Mouse (Mus musculus): ENCODE results near the gene Tapbp. TPM values are rescaled to one million over a fixed set of nuclear protein-coding genes. Genes with fewer than 3 reads are reported as not detected.

Gene Tapbp
- polyA plus RNA-seq, 1 experiment, result 203 TPM

DNA sequence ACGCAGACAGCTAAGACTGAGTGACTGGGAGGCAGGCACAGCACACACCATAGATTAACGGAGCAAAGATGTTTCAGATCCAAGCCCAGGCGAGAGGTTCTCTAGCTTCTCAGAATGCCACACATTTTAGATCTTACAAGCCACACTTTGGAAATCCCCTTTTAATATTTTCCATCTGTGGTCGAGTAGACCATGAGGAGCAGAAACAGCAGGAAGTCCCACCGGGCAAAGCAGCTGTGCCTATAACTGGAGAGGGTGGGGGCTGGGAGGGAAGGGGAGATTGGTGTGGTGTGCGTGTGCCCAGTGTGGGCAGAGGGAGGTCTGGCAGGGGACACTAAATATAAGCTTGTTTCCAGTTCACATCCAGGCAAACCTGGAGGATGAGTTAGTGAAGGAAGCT lies 41.8 kb downstream of the Tapbp start:
- WGBS, result 82% methylated on average over 6 of the region's 6 CpGs
- no peak for DNase-seq (ENCODE audit: low read depth, low spot score)

DNA sequence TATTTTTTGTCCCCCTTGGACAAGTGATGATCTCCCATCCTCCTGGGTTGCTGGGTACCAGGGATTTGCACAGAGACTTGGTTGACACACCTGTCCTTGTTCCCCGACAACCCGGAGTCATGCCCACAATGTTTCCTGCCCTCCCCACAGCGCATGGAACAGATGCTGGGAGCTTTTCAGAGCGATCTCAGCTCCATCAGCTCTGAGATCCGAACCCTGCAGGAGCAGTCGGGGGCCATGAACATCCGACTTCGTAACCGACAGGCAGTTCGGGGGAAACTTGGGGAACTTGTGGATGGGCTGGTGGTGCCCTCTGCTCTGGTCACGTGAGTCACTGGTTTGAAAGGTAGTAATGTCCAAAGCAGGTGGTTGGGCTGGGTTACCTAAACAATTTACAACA lies 42.8 kb downstream of the Tapbp start:
- 97% methylated on average over 11 of the region's 11 CpGs for WGBS
- no peak for DNase-seq (ENCODE audit: low read depth, low spot score)

DNA sequence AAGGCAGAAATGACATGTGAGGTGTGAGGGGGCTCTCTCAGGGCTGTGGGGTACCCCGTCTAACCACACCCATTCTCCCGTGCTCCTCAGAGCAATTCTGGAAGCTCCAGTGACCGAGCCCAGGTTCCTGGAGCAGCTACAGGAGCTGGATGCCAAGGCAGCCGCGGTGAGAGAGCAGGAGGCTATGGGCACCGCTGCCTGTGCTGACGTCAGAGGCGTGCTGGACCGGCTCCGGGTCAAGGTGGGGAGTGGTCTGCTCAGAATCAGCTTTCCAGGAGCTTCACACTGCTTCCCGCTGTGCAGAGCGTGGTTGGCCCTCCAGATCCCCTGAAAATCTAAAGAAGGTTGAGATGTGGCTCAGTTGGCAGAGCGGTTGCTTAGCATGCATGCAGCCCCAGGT lies 43.4 kb downstream of the Tapbp start:
- DNase-seq (ENCODE audit: low read depth, low spot score), result no peak
- WGBS, result 94% methylated on average over 13 of the region's 13 CpGs

DNA sequence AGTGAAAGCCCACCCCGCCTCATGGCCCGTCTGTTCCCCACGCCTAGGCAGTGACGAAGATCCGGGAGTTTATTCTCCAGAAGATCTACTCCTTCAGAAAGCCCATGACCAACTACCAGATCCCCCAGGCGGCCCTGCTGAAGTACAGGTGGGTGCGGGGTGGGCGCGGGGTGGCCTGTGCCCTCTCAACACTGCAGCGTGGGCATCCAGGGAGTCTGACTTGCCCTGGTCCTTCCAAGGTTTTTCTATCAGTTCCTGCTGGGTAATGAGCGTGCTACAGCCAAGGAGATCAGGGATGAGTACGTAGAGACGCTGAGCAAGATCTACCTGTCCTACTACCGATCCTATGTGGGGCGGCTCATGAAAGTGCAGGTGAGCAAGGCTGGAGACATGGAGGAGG lies 44.2 kb downstream of the Tapbp start:
- 91% methylated on average over 15 of the region's 15 CpGs for WGBS
- no peak for DNase-seq (ENCODE audit: low read depth, low spot score)

DNA sequence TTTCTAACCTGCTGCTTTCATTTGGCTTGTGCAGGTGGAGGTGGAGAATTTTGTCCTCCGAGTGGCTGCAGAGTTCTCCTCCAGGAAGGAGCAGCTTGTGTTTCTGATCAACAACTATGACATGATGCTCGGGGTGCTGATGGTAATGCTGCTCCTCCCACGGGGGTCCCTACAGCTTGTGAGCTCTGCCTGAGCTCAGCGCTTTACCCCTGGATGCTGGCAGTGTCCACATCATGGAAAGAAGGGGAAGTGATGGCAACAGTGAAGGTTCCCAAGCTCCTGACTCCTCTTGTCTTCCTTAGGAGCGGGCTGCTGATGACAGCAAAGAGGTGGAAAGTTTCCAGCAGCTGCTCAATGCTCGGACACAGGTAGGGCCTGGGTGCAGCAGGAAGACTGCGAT lies 47.2 kb downstream of the Tapbp start:
- WGBS, result 93% methylated on average over 7 of the region's 7 CpGs
- DNase-seq (ENCODE audit: low read depth, low spot score), result no peak

DNA sequence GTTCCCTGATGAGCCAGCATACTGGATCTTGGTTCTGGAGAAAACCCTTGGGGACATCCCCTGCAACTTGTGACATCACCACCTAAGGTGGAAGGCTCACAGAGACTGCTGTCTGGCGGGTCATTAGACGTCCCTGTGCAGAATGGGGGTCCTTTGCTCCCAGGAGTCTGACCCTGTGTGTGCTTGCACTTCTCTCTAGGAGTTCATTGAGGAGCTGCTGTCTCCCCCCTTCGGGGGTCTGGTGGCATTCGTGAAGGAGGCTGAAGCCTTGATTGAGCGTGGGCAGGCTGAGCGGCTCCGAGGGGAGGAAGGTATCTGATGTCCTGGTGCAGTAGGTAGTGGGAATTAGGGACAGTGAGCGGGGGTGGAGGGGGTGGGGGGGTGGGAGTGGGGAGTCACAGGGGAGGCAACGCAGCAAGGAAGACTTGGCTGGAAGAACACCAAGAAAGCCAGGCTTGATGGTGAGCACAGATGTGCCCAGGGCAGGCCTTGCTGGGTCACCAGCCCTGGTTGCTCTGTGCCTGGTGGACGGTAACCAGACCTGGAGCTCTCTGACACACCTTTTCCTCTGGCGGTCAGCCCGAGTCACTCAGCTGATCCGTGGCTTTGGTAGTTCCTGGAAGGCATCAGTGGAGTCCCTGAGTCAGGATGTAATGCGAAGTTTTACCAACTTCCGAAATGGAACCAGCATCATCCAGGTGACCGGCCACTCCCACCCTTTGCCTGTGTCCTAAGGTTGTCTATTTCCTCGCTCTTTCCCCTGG lies 49.6 kb downstream of the Tapbp start:
- no peak for DNase-seq (ENCODE audit: low read depth, low spot score)
- WGBS, result 89% methylated on average over 17 of the region's 17 CpGs

DNA sequence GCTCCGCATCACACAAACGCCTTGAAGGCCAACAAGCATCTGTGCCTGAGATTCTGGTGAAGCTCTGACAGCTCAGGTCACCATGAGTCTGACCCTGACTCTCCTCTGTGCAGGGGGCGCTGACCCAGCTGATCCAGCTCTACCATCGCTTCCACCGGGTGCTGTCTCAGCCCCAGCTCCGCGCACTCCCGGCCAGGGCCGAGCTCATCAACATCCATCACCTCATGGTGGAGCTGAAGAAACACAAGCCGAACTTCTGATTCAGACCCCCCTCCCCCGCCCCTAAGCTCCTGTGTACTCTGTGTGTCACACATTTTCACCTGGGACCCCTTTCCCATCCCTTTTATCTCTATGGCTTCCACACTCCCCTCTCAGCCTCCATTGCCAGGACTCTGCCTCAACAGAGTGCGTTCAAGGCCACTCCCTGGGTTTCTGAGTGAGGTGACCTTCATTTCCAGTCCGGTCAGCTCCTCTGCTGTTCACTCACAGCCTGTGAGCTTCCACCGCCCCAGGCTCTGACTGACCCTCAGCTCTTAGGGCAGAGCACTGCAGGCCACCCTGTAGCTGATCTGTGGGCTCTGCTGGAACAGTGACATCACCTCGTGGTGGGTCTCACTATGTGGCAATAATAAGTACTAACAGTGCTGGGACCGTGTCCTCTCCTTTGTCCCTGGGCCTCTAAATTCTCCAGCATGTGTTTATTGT lies 50.3 kb downstream of the Tapbp start:
- 86% methylated on average over 16 of the region's 16 CpGs for WGBS
- DNase-seq (ENCODE audit: low read depth, low spot score), result no peak

DNA sequence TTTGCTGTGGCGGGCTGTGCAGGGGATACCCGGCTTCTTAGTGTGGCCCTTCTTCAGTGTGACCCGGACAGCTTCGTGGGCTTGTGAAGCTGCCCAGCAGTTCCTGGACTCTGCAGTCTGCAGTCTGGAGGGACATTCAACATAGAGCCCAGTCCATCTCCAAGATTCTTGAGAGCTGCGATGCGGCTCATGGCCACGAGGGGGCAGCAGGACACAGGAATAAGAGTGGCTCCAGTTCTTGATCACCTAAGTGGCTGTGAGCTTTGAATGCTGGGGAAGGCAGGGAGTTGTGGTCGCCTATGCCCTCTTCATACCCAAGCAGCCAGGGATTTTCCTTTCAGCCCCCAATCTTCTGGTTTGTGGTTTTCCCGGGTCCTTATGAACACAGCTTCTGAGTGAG lies 52.8 kb downstream of the Tapbp start:
- peak; percentile 89 for DNase-seq (ENCODE audit: low read depth, low spot score)
- WGBS, result 2% methylated on average over 9 of the region's 9 CpGs

DNA sequence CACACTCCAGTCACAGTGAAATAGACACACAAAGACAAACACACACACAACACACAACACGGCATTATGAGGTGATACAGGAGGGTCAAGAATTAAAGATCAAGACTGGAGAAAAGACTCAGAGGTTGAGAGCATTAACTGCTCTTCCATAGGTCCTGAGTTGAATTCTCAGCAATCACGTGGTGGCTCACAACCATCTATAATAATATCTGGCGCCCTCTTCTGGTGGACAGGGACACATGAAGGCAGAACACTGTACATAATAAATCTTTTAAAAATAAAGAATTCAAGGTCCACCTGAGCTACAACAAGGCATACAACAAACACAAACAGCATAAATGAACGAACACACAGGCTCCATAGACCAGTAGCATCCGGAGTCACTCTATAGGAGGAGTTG lies 53.2 kb downstream of the Tapbp start:
- 23% methylated on average over 5 of the region's 5 CpGs for WGBS
- DNase-seq (ENCODE audit: low read depth, low spot score), result no peak

DNA sequence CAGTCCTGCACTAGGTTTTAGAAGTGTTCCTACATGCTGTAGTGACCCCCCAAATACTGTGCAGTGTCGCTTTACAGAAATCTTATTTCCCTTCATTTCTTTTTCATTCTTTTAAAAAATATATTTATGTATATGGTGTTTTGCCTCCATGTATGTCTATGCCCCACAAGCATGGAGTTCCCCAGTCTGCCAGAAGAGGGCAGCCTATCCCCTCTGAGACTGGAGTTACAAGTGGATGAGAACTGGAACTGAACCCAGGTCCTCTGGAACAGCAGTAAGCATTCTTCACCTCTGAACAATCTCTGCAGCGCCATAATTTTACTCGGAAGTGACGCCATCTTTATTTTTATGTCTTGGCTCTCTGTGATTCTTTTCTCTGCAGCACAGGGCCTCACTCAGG lies 53.7 kb downstream of the Tapbp start:
- 69% methylated on average over 4 of the region's 4 CpGs for WGBS

DNA sequence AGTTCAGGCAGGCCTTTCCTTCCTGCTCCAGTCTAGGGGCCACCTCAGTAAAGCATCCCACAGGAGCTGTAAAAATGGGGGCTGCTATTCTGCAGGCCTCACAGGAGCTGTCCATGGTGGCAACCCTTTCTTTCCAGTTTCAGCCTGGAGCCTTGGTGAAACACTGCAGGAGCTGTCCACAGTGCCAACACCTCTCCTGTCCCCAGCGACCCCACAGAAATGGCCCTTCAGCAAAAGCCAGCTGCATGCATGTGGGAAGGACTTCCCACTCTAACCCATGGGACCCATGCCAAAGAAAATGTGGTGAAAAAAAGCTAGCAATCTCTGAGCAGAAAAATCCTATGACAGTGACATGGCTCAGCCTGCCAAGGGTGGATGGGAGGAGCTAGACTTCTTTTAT lies 57.0 kb downstream of the Tapbp start:
- DNase-seq (ENCODE audit: low read depth, low spot score), result no peak
- WGBS, result 11% methylated on average over 1 of the region's 1 CpGs

More for the DNA sequence above, 53.7 kb downstream of the Tapbp start:
- DNase-seq (ENCODE audit: low read depth, low spot score), result no peak

DNA sequence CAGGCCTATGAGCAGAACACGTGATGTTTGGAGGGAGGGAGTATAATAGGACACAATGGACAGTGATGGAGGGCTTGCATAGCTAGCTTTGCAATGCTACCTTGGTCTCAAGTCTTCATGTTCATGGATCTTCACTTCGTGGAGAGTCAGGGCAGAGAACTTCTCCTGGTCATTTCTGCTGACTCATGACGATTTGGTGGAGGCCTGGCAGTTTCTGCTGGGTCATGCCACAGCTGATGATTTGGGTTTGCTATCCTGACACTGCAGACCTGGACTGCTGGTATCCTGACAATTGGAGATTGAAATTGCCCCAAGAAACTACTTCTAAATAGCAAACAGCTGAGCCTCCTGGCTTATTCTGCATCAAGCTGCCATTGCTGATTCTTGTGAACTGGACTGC lies 57.9 kb downstream of the Tapbp start:
- 69% methylated on average over 3 of the region's 3 CpGs for WGBS

DNA sequence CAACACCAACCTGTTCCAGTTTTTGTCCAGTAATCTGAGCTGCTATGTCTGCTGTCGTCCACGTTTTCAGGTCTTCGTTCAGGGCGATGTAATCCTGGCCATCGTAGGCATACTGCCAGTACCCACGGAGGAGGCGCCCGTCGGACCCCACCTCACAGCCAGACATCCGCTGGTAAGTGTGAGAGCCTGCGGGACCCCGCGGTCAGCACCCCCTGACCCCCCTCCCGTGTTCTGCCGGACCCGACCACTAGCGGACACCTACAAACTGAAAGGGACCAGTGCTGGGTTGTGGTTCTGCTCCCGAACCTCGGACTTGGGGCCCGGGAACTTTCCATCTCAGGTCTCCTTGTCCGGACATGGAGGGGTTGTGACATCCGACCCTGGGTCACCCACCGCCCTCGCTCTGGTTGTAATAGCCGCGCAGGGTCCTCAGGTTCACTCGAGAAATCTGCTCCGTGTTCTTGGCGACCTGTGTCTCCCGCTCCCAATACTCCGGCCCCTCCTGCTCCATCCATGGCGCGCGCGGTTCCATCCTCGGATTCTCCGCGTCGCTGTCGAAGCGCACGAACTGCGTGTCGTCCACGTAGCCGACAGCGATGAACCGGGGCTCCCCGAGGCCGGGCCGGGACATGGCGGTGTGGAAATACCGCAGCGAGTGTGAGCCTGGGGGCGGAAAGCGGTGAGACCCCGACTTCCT lies 62.3 kb downstream of the Tapbp start:
- WGBS, result 4% methylated on average over 57 of the region's 57 CpGs
- DNase-seq (ENCODE audit: low read depth, low spot score), result no peak

More for the DNA sequence above, 57.9 kb downstream of the Tapbp start:
- DNase-seq (ENCODE audit: low read depth, low spot score), result no peak

DNA sequence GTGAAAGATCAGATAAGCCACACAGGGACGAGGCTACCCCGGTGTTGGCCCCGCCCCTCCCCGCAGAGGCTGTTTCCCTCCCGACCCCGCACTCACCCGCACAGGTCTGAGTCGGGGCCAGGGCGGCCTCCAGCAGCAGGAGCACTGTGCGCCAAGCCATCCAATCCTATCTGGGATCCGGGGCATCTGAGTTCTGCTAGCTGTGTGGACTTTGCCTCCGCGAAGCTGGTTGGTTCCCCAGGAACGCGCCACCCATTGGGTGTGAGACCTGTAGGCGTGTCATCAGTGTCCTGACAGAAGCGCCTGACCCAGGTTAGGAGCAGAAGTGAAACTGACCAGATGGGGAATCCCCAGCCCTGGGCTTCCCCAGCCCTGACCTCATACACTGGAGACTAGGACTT lies 62.9 kb downstream of the Tapbp start:
- WGBS, result under 1% methylated on average over 17 of the region's 17 CpGs
- peak; percentile 93 for DNase-seq (ENCODE audit: low read depth, low spot score)

Other genes starting within 250 kb of the Tapbp start
- gene Hnrnpm, start 229.0 kb upstream of the Tapbp start, polyA plus RNA-seq (2012; rRNA removed), result 49.2 and 52.1 TPM in 2 replicates
- 53.8 and 55.5 TPM in 2 replicates for gene March2, start 197.2 kb upstream of the Tapbp start, polyA plus RNA-seq (2012; rRNA removed)
- 268 and 292 TPM in 2 replicates for gene Rab11b, start 155.4 kb upstream of the Tapbp start, polyA plus RNA-seq (2012; rRNA removed)
- 21.9 and 75.2 TPM in 2 replicates for gene Angptl4, start 134.1 kb upstream of the Tapbp start, polyA plus RNA-seq (2012; rRNA removed)
- 19.7 and 22.0 TPM in 2 replicates for gene Kank3, start 105.4 kb upstream of the Tapbp start, polyA plus RNA-seq (2012; rRNA removed)
- gene Rps28, start 91.3 kb upstream of the Tapbp start, polyA plus RNA-seq (2012; rRNA removed), result 844 and 888 TPM in 2 replicates
- gene Ndufa7, start 91.3 kb upstream of the Tapbp start, polyA plus RNA-seq (2012; rRNA removed), result 365 and 370 TPM in 2 replicates
- gene Cd320, start 72.8 kb upstream of the Tapbp start, polyA plus RNA-seq (2012; rRNA removed), result 22.0 and 27.3 TPM in 2 replicates
- not detected in 2 replicates for gene Gm7029, start 42.1 kb upstream of the Tapbp start, polyA plus RNA-seq (2012; rRNA removed)
- 17.1 and 17.6 TPM in 2 replicates for gene Kifc1, start 25.2 kb upstream of the Tapbp start, polyA plus RNA-seq (2012; rRNA removed)
- gene Platr17, start 10.8 kb upstream of the Tapbp start, polyA plus RNA-seq (2012; rRNA removed), result 0.67 TPM in 1 of 2 replicates, not detected in the other
- 34.1 and 41.0 TPM in 2 replicates for gene Daxx, start 6.5 kb upstream of the Tapbp start, polyA plus RNA-seq (2012; rRNA removed)
- gene Zbtb22, start within 50 bp of the Tapbp start, polyA plus RNA-seq (2012; rRNA removed), result 37.1 and 49.3 TPM in 2 replicates
- gene Rgl2, start 13.6 kb downstream of the Tapbp start, polyA plus RNA-seq (2012; rRNA removed), result 46.1 and 63.1 TPM in 2 replicates
- 28.6 and 35.4 TPM in 2 replicates for gene Pfdn6, start 24.4 kb downstream of the Tapbp start, polyA plus RNA-seq (2012; rRNA removed)
- gene Wdr46, start 24.8 kb downstream of the Tapbp start, polyA plus RNA-seq (2012; rRNA removed), result 19.1 and 23.6 TPM in 2 replicates
- gene B3galt4, start 35.6 kb downstream of the Tapbp start, polyA plus RNA-seq (2012; rRNA removed), result 15.6 and 19.8 TPM in 2 replicates
- gene Vps52, start 39.9 kb downstream of the Tapbp start, polyA plus RNA-seq (2012; rRNA removed), result 44.6 and 59.1 TPM in 2 replicates
- 617 and 700 TPM in 2 replicates for gene Rps18, start 40.1 kb downstream of the Tapbp start, polyA plus RNA-seq (2012; rRNA removed)
- gene H2-K1, start 84.4 kb downstream of the Tapbp start, polyA plus RNA-seq (2012; rRNA removed), result 5,020 and 5,402 TPM in 2 replicates
- gene Ring1, start 108.8 kb downstream of the Tapbp start, polyA plus RNA-seq (2012; rRNA removed), result 17.0 and 21.3 TPM in 2 replicates
- gene H2-Ke6, start 112.2 kb downstream of the Tapbp start, polyA plus RNA-seq (2012; rRNA removed), result 43.2 and 48.6 TPM in 2 replicates
- 129 and 133 TPM in 2 replicates for gene Slc39a7, start 115.8 kb downstream of the Tapbp start, polyA plus RNA-seq (2012; rRNA removed)
- 41.6 and 49.9 TPM in 2 replicates for gene Rxrb, start 115.9 kb downstream of the Tapbp start, polyA plus RNA-seq (2012; rRNA removed)
- gene Col11a2, start 123.5 kb downstream of the Tapbp start, polyA plus RNA-seq (2012; rRNA removed), result 0.60 and 0.95 TPM in 2 replicates
- 16.5 and 21.5 TPM in 2 replicates for gene H2-Oa, start 176.4 kb downstream of the Tapbp start, polyA plus RNA-seq (2012; rRNA removed)
- gene H2-DMa, start 203.6 kb downstream of the Tapbp start, polyA plus RNA-seq (2012; rRNA removed), result 218 and 235 TPM in 2 replicates
- 85.8 and 92.2 TPM in 2 replicates for gene Brd2, start 206.7 kb downstream of the Tapbp start, polyA plus RNA-seq (2012; rRNA removed)
- gene H2-DMb2, start 227.4 kb downstream of the Tapbp start, polyA plus RNA-seq (2012; rRNA removed), result 31.0 and 41.3 TPM in 2 replicates
- gene H2-DMb1, start 237.2 kb downstream of the Tapbp start, polyA plus RNA-seq (2012; rRNA removed), result 322 and 350 TPM in 2 replicates